Mouse (Mus musculus) cerebellum, postnatal 25 days (tissue): ENCODE data around the gene Phf3.
"Not testable (repeated sequence)": the region's sequence is repeated elsewhere in the genome, so short reads cannot be mapped to it uniquely, and the experiment has no call there.

Source experiments
- DNase-seq, 2 experiments: peaks; one replicate each; pipeline ENCODE4 v3.0.0; 2021; ENCODE audit warnings: mixed read lengths in 2 of 2

Gene Phf3

GRCm38 (mm10) chr1:30873541-30874260 lies at the start of gene Phf3:
Gene Phf3, minus strand, starts transcription at chr1:30873921.
- peak; percentile 93 to 95 for DNase-seq

GRCm38 (mm10) chr1:30922237-30922636 lies 48.5 kb upstream of the Phf3 start:
- DNase-seq: no peak

- no peak for DNase-seq
These were observed 47.5 kb upstream of the Phf3 start for GRCm38 (mm10) chr1:30921252-30921651.

- DNase-seq: peak in 1 of 2 experiments; percentile 39
These were observed 47.0 kb upstream of the Phf3 start for GRCm38 (mm10) chr1:30920620-30921177.

GRCm38 (mm10) chr1:30910172-30910571 lies 36.5 kb upstream of the Phf3 start:
- no peak for DNase-seq

GRCm38 (mm10) chr1:30908797-30909196 lies 35.1 kb upstream of the Phf3 start:
- DNase-seq: no peak

- DNase-seq: no peak
These were observed 29.9 kb upstream of the Phf3 start for GRCm38 (mm10) chr1:30903480-30904218.

GRCm38 (mm10) chr1:30898691-30899090 lies 25.0 kb upstream of the Phf3 start:
- DNase-seq: no peak

- not testable (repeated sequence) for DNase-seq
These were observed 21.6 kb upstream of the Phf3 start for GRCm38 (mm10) chr1:30895366-30895765.

GRCm38 (mm10) chr1:30883806-30884205 lies 10.1 kb upstream of the Phf3 start:
- not testable (repeated sequence) for DNase-seq

- no peak for DNase-seq
These were observed 2.0 kb upstream of the Phf3 start for GRCm38 (mm10) chr1:30875746-30876145.

- DNase-seq: no peak
These were observed 775 bp upstream of the Phf3 start for GRCm38 (mm10) chr1:30874261-30875131.

GRCm38 (mm10) chr1:30872836-30873540 lies 733 bp downstream of the Phf3 start:
- no peak for DNase-seq

- DNase-seq: no peak
These were observed 5.9 kb downstream of the Phf3 start for GRCm38 (mm10) chr1:30867786-30868185.

- DNase-seq: no peak
These were observed 21.2 kb downstream of the Phf3 start for GRCm38 (mm10) chr1:30852518-30852917.

GRCm38 (mm10) chr1:30851920-30852319 lies 21.8 kb downstream of the Phf3 start:
- DNase-seq: no peak

- no peak for DNase-seq
These were observed 22.8 kb downstream of the Phf3 start for GRCm38 (mm10) chr1:30850906-30851305.

GRCm38 (mm10) chr1:30849955-30850354 lies 23.8 kb downstream of the Phf3 start:
- DNase-seq: no peak

- DNase-seq: no peak
These were observed 26.0 kb downstream of the Phf3 start for GRCm38 (mm10) chr1:30847706-30848105.

GRCm38 (mm10) chr1:30839662-30840061 lies 34.1 kb downstream of the Phf3 start:
- DNase-seq: no peak

- DNase-seq: no peak
These were observed 38.2 kb downstream of the Phf3 start for GRCm38 (mm10) chr1:30835512-30835911.

- no peak for DNase-seq
These were observed 40.9 kb downstream of the Phf3 start for GRCm38 (mm10) chr1:30832778-30833177.
